Mouse (Mus musculus) forebrain, embryonic 15.5 days (tissue): Measurements from ENCODE around the gene Lctl. TPM values are rescaled to one million over a fixed set of nuclear protein-coding genes. Genes with fewer than 3 reads are reported as not detected.

ENCODE experiments used
- ATAC-seq: fragments of 200-750 bp; cut with Nextera tagmentation; replicated peaks from 2 replicates; pipeline ENCODE4 v1.8.0; 2017; ENCODE audit warnings: mild to moderate bottlenecking, moderate TSS enrichment, moderate library complexity
- H3K27ac ChIP-seq: fragments of 300-500 bp; sonication (generic); replicated peaks from 2 replicates; pipeline ENCODE4 v1.5.1; 2015; ENCODE audit warnings: mild to moderate bottlenecking, inconsistent platforms
- H3K27me3 ChIP-seq: fragments of 300-500 bp; sonication (generic); 2 replicates; pipeline ENCODE4 v1.6.1; 2015; ENCODE audit warnings: inconsistent platforms
- H3K36me3 ChIP-seq: fragments of 300-500 bp; sonication (generic); 2 replicates; pipeline ENCODE4 v1.6.1; 2015; ENCODE audit warnings: mild to moderate bottlenecking, inconsistent platforms
- H3K4me1 ChIP-seq: fragments of 300-500 bp; sonication (generic); 2 replicates; pipeline ENCODE4 v1.6.1; 2015; ENCODE audit warnings: inconsistent platforms
- H3K4me2 ChIP-seq: fragments of 300-500 bp; sonication (generic); replicated peaks from 2 replicates; pipeline ENCODE4 v1.6.1; 2015; ENCODE audit warnings: mild to moderate bottlenecking, inconsistent platforms
- H3K4me3 ChIP-seq: fragments of 300-500 bp; sonication (generic); 2 replicates; pipeline ENCODE4 v1.5.1; 2015; ENCODE audit warnings: mild to moderate bottlenecking, inconsistent platforms
- H3K9ac ChIP-seq: fragments of 300-500 bp; sonication (generic); replicated peaks from 2 replicates; pipeline ENCODE4 v1.6.1; 2015; ENCODE audit warnings: mild to moderate bottlenecking, inconsistent platforms
- H3K9me3 ChIP-seq: fragments of 300-500 bp; sonication (generic); 2 replicates; pipeline ENCODE4 v1.6.1; 2016; ENCODE audit warnings: inconsistent platforms
- WGBS: fragments of 180-500 bp; shearing (Covaris S2); methylation state at CpG from one replicate; pipeline ENCODE4 v1.1.7; 2015; ENCODE audit warnings: mixed read lengths; 5-methylcytosine and 5-hydroxymethylcytosine counted together
- polyA plus RNA-seq: library from polyadenylated mRNA; unstranded; fragments of >200 nt; fragmentation: Nextera tagmentation; extraction: Ambion mirVana; gene quantifications from 2 replicates; pipeline ENCODE4 v1.2.1, GENCODE M21; 2015

Gene Lctl
- polyA plus RNA-seq, 1 experiment from 2014 or later, result not detected

DNA sequence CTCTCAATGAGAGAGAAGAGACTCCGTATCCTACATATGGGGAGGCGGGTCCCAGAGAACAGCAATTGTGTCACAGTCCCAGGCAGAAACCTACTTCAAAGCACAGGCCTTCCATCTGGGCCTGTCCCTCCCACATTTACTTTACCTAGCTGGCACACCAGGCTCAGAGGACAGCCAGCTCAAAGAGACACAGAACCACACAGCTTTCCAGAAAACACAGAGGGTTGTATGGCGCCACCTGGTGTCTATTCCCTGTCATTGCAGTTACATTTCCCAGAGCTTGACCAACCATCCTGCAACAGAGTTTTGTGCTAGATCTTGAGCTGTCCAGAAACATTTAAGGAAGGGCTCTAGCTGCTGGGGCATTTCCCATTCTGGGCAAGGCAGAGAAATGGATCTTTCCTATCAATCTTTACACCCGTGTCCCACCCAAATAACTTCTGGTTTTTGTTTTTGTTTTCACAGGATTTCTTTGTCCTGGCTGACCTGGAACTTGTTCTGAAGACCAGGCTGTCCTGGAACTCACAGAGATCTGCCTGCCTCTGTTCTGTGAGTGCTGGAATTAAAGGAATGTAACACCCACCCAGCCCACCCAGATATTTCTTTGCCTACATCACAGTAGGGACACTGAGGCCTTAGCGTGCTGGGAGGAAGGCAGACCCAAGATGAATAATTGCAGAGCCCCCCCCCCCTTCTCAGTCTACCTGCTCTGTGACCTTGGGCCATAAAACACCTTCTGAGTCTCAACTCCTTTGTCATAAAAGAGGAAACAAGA lies 29.3 kb upstream of the Lctl start:
- Histone ChIP-seq H3K4me2 (no peak overlapping the region), H3K4me3 (no peak overlapping the region), H3K9ac (no peak overlapping the region), H3K36me3 (no peaks in the 10 kb centered on the region), H3K27me3 (no peaks in the 10 kb centered on the region), H3K27ac (no peak overlapping the region), H3K9me3 (no peaks in the 10 kb centered on the region), H3K4me1 (peaks cover 14% of the 10 kb centered on the region)
- no peak; the same call in 1 of the 2 replicates for ATAC-seq
- WGBS, result 46% methylated on average over 5 of the region's 5 CpGs

DNA sequence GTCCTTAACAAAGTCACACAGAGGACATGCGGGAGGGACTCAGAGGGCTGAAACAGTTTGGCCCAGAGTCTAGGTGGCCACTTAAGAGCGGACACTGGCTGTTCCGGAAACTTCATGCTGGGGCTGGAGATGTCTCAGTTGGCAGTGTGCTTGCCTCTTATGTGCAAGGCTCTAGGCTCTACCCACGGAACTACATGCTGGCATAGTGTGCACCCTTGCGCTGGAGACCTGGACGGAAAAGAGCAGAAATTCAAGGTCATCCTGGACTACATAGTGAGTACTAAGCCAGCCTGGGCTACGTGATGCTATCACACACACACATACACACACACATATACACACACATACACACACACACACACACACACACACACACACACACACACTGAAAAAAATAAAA lies 28.6 kb upstream of the Lctl start:
- WGBS, result 90% methylated on average over 7 of the region's 7 CpGs
- Histone ChIP-seq H3K36me3 (no peaks in the 10 kb centered on the region), H3K9ac (no peak overlapping the region), H3K9me3 (no peaks in the 10 kb centered on the region), H3K4me2 (no peak overlapping the region), H3K4me1 (peaks cover 14% of the 10 kb centered on the region), H3K27me3 (no peaks in the 10 kb centered on the region), H3K27ac (no peak overlapping the region), H3K4me3 (no peak overlapping the region)
- no peak for ATAC-seq

DNA sequence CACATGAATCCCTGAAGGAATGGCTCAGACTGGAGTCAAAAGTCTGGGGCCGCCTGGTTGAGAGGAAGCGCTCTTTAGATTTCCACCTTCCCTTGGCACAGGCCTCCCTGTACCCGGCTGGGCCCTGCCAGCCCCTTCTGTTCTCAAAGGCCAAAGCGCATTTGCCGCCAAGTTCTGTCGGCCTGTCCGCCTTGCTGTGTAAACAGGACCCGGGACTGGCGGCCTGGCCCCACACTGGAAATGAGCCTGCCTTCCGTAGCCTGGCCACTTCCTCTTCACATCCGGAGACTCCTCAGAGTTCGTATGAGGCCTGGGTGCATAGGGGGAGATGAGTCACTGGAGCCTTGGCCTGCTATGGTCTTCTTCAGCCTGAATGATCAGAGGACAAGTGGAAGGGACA lies 27.9 kb upstream of the Lctl start:
- no peak for ATAC-seq
- H3K4me1 ChIP-seq, result peaks cover 17% of the 10 kb centered on the region
- H3K27me3 ChIP-seq, result no peaks in the 10 kb centered on the region
- 0 out of 2 replicates have a peak overlapping the region, but pooled peaks have one; percentile 6 for H3K27ac ChIP-seq
- H3K4me2 ChIP-seq, result no peak overlapping the region
- H3K4me3 ChIP-seq, result no peak overlapping the region
- 72% methylated on average over 12 of the region's 12 CpGs for WGBS
- no peak overlapping the region for H3K9ac ChIP-seq
- no peaks in the 10 kb centered on the region for H3K36me3 ChIP-seq
- no peaks in the 10 kb centered on the region for H3K9me3 ChIP-seq

DNA sequence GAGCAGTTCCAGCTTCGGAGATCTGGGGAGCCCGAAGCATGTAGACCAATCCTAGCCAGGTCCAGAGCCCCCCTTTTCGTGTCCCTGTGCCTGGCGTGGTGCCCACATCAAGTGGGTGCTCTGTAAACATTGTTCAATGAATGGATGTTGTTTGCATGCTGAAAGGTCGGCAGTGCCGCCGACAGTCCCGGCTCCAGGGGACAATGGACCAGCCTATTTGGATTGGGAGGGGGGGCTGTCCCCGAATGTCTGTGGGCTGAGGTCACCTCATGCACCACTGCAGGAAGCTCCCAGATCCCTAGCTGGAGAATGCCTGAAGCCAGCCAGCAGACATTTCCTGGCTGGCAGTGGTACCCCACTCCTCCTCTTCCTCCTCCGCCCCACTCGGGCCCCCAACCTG lies 22.9 kb upstream of the Lctl start:
- Histone ChIP-seq H3K27ac (no peak overlapping the region), H3K4me3 (no peak overlapping the region), H3K4me2 (no peak overlapping the region), H3K9me3 (no peaks in the 10 kb centered on the region), H3K4me1 (peaks cover 12% of the 10 kb centered on the region), H3K9ac (no peak overlapping the region), H3K36me3 (no peaks in the 10 kb centered on the region), H3K27me3 (no peaks in the 10 kb centered on the region)
- WGBS, result 24% methylated on average over 11 of the region's 11 CpGs
- ATAC-seq, result no peak

DNA sequence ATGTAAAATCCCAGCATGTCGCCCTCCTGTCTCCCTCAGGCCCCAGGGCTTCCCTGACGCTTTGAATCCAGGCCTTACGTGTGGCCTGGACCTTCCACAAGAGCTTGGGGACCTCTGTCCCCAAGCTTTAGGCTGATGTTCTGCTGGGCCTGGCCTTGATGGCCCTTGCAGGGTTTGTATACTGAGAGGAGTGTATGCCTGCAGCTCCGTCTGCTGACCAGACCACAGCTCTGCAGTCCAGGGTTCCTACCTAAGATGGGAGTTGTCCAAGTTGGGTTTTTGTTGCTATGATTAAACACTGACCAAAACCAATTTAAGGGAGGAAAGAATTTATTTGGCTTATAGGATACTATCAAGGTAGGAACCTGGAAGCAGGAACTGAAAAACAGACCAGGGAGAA lies 18.7 kb upstream of the Lctl start:
- no peak overlapping the region for H3K9ac ChIP-seq
- no peak overlapping the region for H3K27ac ChIP-seq
- H3K27me3 ChIP-seq, result no peaks in the 10 kb centered on the region
- H3K36me3 ChIP-seq, result no peaks in the 10 kb centered on the region
- no peak overlapping the region for H3K4me3 ChIP-seq
- ATAC-seq, result no peak
- 78% methylated on average over 4 of the region's 4 CpGs for WGBS
- H3K4me1 ChIP-seq, result peaks cover 12% of the 10 kb centered on the region
- no peak overlapping the region for H3K4me2 ChIP-seq
- no peaks in the 10 kb centered on the region for H3K9me3 ChIP-seq

DNA sequence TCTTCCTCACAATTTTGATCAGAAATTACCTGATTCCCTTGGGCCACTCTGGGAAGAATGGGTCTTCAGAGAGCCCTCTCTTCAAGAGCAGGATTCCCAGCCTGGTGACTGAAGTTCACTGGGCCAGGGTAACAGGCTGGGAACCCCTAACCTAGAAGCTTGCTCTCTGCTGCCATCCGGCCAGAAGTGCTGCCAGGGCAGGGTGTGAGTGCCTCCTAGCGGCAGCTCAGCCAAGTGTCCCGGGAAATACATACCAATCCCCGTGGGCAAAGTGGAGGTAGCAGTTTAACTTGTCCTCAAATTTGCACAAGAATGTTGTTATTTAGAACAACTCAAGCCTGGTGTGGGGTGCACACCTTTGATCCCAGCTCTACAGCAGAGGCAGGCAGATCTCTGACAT lies 16.5 kb upstream of the Lctl start:
- H3K9me3 ChIP-seq, result no peaks in the 10 kb centered on the region
- H3K27ac ChIP-seq, result no peak overlapping the region
- H3K9ac ChIP-seq, result no peak overlapping the region
- H3K4me1 ChIP-seq, result no peaks in the 10 kb centered on the region
- H3K4me2 ChIP-seq, result no peak overlapping the region
- no peak for ATAC-seq
- no peaks in the 10 kb centered on the region for H3K27me3 ChIP-seq
- no peaks in the 10 kb centered on the region for H3K36me3 ChIP-seq
- H3K4me3 ChIP-seq, result no peak overlapping the region
- WGBS, result under 1% methylated on average over 4 of the region's 4 CpGs

DNA sequence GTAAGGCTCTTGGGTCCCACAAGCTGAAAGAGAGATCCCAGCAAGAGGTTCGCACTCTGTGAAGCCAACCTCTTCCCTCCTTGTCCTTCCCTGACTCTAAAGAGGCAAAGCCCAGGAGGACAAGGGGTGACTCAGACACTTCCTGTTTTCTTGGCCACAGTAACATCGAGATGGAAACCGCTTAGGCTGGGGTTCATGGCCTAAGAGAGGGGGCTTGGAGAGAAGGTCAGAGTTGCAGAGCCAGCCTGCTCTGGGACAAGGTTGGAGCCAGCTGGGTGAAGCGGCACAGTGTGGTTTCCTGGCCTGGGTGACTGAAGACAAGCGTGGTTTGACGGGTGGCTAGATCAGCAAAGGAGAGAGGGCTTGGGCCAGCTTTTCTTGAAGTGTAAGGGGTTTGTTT lies 11.6 kb upstream of the Lctl start:
- 87% methylated on average over 6 of the region's 6 CpGs for WGBS
- Histone ChIP-seq H3K9ac (no peak overlapping the region), H3K36me3 (no peaks in the 10 kb centered on the region), H3K27ac (no peak overlapping the region), H3K4me1 (no peaks in the 10 kb centered on the region), H3K9me3 (no peaks in the 10 kb centered on the region), H3K4me3 (no peak overlapping the region), H3K27me3 (no peaks in the 10 kb centered on the region), H3K4me2 (no peak overlapping the region)
- ATAC-seq, result no peak

DNA sequence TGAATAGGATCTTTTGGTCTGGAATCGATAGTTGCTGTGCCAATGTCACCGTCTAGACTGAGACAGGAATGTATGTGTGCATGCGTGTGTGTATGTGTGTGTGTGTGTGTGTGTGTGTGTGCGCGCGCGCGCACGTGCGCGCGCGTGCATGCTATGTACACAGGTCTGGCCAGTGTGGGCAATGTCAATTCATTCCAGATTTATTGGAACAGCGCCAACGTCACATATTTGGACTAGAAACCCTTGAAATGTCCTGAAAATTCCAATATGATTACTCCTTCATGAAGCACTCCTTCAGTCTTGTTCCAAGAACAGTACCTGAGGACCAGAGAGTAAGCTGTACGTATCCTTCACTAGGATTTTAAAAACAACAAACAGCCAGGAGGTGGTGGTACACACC lies 6.4 kb upstream of the Lctl start:
- WGBS, result 95% methylated on average over 16 of the region's 16 CpGs
- H3K4me1 ChIP-seq, result no peaks in the 10 kb centered on the region

DNA sequence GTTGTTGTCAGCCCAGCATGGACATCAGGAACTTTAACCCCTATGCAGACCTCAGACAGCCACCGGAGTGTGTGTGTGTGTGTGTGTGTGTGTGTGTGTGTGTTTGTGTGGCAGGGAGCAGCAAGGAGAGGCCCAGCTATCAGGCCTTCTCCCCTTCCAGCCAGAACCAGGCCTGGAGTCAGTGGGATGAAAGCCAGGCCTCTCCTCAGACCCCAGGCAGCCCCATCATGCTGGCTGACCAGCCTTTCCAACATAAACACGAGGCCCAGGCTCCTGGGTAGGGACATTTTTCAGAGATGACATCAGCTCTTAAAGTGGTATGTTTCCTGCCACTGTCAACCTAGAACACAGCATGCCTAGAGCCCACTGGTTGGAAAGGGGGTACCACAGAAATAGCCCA lies 2.3 kb upstream of the Lctl start:
- no peak overlapping the region for H3K4me2 ChIP-seq
- H3K36me3 ChIP-seq, result no peaks in the 10 kb centered on the region
- 53% methylated on average over 2 of the region's 2 CpGs for WGBS
- no peak overlapping the region for H3K9ac ChIP-seq
- H3K4me1 ChIP-seq, result no peaks in the 10 kb centered on the region
- no peak overlapping the region for H3K4me3 ChIP-seq
- no peak for ATAC-seq
- H3K27me3 ChIP-seq, result no peaks in the 10 kb centered on the region
- H3K27ac ChIP-seq, result no peak overlapping the region
- no peaks in the 10 kb centered on the region for H3K9me3 ChIP-seq

More for the DNA sequence above, 6.4 kb upstream of the Lctl start:
- H3K36me3 ChIP-seq, result no peaks in the 10 kb centered on the region
- H3K27ac ChIP-seq, result no peak overlapping the region
- no peaks in the 10 kb centered on the region for H3K27me3 ChIP-seq
- H3K9ac ChIP-seq, result no peak overlapping the region
- ATAC-seq, result no peak
- no peak overlapping the region for H3K4me3 ChIP-seq
- no peaks in the 10 kb centered on the region for H3K9me3 ChIP-seq
- H3K4me2 ChIP-seq, result no peak overlapping the region

DNA sequence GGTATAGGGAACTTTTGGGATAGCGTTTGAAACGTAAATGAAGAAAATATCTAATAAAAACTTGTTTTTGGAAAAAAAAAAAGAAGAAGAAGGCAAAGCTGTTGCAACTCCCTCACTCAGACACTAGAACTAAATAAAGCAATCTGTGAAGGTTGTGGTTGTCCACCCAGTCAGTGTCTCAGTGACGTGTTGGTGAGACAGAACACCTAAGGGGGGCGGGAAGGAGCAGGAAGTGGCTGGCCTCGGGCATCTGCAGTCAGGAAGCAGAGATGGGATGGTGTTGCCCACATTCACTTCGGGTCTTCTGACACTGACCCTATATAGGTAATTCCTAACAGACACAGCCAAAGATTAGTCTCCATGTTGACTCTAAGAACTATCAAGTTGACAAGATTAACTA lies 1.2 kb upstream of the Lctl start:
- no peak for ATAC-seq
- Histone ChIP-seq H3K4me3 (no peak overlapping the region), H3K36me3 (no peaks in the 10 kb centered on the region), H3K4me1 (no peaks in the 10 kb centered on the region), H3K27me3 (no peaks in the 10 kb centered on the region), H3K9ac (no peak overlapping the region), H3K4me2 (no peak overlapping the region), H3K27ac (no peak overlapping the region), H3K9me3 (no peaks in the 10 kb centered on the region)
- WGBS, result 90% methylated on average over 6 of the region's 6 CpGs

DNA sequence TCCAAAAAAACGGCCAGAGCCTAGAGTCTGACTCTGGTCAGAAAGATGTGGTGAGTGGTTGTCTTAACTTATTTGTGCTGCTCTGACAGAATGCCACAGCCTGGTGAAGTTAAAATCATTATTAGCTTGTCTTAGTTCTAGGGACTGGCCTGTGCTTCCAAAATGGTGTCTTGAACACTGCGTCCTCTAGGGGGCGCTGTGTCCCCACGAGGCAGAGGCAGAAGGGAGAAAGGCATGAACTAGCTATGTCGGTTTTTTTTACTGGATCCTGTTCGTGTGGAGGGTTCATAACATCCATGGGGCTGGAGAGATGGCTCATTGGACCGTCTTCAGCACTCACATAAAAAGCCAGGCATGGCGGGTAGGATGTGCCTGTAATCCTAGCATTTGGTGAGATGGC lies 3.0 kb downstream of the Lctl start:
- no peak for ATAC-seq
- H3K9ac ChIP-seq, result no peak overlapping the region
- H3K4me2 ChIP-seq, result no peak overlapping the region
- H3K27me3 ChIP-seq, result no peaks in the 10 kb centered on the region
- no peak overlapping the region for H3K4me3 ChIP-seq
- H3K36me3 ChIP-seq, result no peaks in the 10 kb centered on the region
- no peaks in the 10 kb centered on the region for H3K9me3 ChIP-seq
- no peak overlapping the region for H3K27ac ChIP-seq
- H3K4me1 ChIP-seq, result no peaks in the 10 kb centered on the region
- 31% methylated on average over 8 of the region's 8 CpGs for WGBS

DNA sequence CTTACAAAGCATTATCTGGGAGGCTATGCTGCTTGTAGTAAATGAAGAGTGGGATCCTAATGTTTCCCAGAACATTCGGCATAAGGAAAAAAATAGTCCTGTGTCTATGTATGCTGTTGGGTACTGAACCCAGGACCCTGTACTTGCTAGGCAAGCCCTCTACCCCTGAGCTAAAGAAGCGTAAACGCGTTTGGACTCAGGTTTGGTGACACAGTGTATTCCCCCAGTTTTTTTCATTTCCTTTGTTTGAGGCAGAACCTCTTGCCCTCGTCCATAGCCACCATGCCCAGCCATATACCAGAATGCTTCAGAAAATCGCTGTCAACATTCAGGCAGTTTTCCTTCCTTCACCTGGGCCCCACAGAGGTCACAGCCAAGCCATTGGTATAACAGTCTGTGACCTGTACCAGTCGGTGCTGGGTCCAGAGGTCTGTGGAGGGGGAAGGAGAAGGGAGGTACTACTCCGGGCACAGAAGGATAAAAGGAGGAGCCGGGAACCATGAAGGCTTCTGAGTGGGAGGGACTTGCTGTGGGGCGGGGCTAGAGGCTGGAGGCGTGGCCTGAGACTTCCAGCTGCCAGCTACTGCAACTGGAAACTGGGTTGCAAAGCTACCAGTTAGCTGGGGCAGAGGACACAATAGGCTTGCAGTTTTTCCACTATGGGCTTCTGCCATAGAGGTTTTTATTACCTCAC lies 3.8 kb downstream of the Lctl start:
- no peak for ATAC-seq
- Histone ChIP-seq H3K9ac (no peak overlapping the region), H3K27ac (no peak overlapping the region), H3K4me1 (no peaks in the 10 kb centered on the region), H3K4me3 (no peak overlapping the region), H3K9me3 (no peaks in the 10 kb centered on the region), H3K36me3 (no peaks in the 10 kb centered on the region), H3K27me3 (no peaks in the 10 kb centered on the region), H3K4me2 (no peak overlapping the region)
- 46% methylated on average over 11 of the region's 11 CpGs for WGBS

DNA sequence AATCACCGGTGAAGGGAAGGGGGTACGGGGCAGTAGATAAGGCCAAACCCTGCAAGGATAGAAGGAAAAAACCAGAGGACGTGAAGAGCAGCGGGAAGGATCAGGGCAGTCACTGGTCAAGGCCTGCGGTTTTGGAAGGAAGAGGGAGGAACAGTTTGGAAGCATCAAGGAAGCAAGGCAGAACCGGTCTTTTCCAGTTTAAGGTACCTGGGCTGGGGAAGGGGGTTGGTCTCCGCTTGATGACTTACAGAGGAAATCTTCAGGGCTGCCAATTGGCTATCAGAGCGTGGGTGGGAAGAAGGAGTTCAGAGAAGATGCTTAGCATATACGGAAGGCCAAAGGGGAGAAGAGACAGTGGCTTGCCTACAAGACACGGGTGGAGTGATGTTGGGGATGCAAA lies 5.7 kb downstream of the Lctl start:
- H3K9ac ChIP-seq, result no peak overlapping the region
- H3K27me3 ChIP-seq, result no peaks in the 10 kb centered on the region
- no peaks in the 10 kb centered on the region for H3K4me1 ChIP-seq
- H3K36me3 ChIP-seq, result no peaks in the 10 kb centered on the region
- H3K27ac ChIP-seq, result no peak overlapping the region
- no peaks in the 10 kb centered on the region for H3K9me3 ChIP-seq
- H3K4me3 ChIP-seq, result no peak overlapping the region
- no peak for ATAC-seq
- WGBS, result 91% methylated on average over 10 of the region's 10 CpGs
- H3K4me2 ChIP-seq, result no peak overlapping the region
